Mouse (Mus musculus) B cell, adult 2 months (primary cell): ENCODE measurements around the gene Krt17.
A peak's percentile ranks its signal among the peaks of the same experiment; 100 is the strongest.
"Not testable (repeated sequence)": the region's sequence is repeated elsewhere in the genome, so short reads cannot be mapped to it uniquely, and the experiment has no call there.

ENCODE experiments used
- DNase-seq, 2 experiments: peaks; one replicate each; pipeline ENCODE4 v3.0.0; 2022

Krt17 gene

GRCm38 (mm10) chr11:100262058-100262980, 1.5 kb upstream of the Krt17 start:
- DNase-seq: no peak

- no peak for DNase-seq
Observed at GRCm38 (mm10) chr11:100261235-100261605, 391 bp upstream of the Krt17 start.

GRCm38 (mm10) chr11:100259079-100259478, 1.8 kb downstream of the Krt17 start:
- DNase-seq: no peak

- DNase-seq: no peak
Observed at GRCm38 (mm10) chr11:100257967-100258366, 2.9 kb downstream of the Krt17 start.

- DNase-seq: no peak
Observed at GRCm38 (mm10) chr11:100255514-100255913, 5.3 kb downstream of the Krt17 start.

GRCm38 (mm10) chr11:100254360-100255090, 6.3 kb downstream of the Krt17 start:
- DNase-seq: no peak

GRCm38 (mm10) chr11:100248852-100249465, 11.9 kb downstream of the Krt17 start, which contains the start of gene Krt16:
TSS of gene Krt16 (minus strand) at chr11:100248902.
- DNase-seq: no peak

- not testable (repeated sequence) for DNase-seq
Observed at GRCm38 (mm10) chr11:100246471-100246870, 14.4 kb downstream of the Krt17 start.

GRCm38 (mm10) chr11:100240272-100240671, 20.6 kb downstream of the Krt17 start:
- peak; percentile 7 to 10 for DNase-seq

- no peak for DNase-seq
Observed at GRCm38 (mm10) chr11:100221741-100222140, 39.1 kb downstream of the Krt17 start.

GRCm38 (mm10) chr11:100219304-100219703, 41.5 kb downstream of the Krt17 start:
- DNase-seq: no peak

GRCm38 (mm10) chr11:100208542-100208941, 52.3 kb downstream of the Krt17 start:
- DNase-seq: no peak

GRCm38 (mm10) chr11:100207498-100207897, 53.3 kb downstream of the Krt17 start, which contains the start of gene Krt14:
TSS of gene Krt14 (minus strand) at chr11:100207548.
- DNase-seq: no peak
